Mouse (Mus musculus) layer of hippocampus, adult 11-12 months (tissue): ENCODE data around the gene Mei4.

Experiments
- DNase-seq: peaks from one replicate; pipeline ENCODE4 v3.0.0; 2022; ENCODE audit warnings: low spot score

Gene Mei4

DNA sequence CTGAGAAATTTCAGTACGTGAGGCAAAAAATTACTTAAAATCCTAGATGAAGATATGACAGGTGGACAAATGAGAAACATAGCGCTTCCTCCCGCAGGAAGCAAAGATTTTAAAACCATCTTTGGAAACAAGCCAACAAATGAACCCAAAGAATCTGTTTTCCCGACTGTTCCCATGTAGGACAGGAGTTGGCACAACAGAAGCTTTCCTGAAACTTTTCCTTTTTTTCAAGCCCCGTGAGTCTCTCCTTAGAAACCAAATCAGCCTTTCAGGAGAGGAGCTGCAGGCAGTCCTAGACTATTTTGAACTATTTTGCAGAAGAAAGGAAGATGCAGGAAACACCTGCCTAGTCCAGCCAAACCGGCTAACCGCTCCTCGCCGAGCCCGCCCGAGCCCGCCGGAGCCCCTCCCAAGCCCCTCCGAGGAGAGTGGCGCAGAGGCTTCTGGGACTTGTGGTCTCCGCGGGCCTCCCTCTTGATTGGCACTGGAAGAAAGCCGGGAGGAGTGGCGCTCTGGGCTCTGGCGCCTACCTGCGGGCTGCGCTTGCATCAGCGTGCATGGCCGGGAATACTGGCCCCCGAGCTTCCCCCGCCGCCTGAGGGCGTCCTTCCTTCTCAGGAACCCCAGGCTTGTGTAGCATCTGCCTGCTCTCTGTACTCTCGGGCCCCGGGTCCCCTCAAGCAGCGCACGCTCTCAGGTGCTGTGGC, at the start of gene Mei4:
Mei4 (plus strand) TSS at position 490 of the 707 bp plus-strand sequence.
- DNase-seq: peak; percentile 76

DNA sequence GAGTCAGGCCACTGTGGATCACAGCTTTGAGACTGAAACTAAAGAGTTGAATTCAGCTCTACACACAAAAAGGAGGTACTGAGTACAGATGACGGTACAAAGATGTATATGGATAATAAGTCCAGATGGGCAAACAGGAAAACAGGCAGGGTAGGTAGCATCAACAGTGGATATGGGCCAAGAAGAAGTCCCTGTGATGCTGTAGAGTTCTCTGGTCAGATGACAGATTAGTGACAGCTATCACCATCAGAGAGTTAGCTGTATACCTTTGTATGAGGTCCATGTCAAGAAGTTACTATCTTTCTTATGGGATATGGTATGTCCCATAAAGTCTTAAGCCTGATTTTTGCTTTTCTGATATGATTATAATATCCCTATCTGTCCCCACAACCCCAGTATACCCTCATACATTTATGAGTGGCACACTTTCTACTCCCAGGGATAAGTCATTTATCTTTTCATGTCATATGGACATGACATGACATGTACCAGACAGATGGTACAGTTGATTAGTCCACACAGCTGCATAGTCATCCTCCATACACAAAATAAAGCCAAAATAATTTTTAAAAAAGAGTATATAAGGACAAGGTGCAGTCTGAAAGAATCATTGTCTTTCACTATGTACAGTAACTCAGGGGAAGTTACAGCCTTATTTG, 43.6 kb upstream of the Mei4 start:
- DNase-seq: no peak

DNA sequence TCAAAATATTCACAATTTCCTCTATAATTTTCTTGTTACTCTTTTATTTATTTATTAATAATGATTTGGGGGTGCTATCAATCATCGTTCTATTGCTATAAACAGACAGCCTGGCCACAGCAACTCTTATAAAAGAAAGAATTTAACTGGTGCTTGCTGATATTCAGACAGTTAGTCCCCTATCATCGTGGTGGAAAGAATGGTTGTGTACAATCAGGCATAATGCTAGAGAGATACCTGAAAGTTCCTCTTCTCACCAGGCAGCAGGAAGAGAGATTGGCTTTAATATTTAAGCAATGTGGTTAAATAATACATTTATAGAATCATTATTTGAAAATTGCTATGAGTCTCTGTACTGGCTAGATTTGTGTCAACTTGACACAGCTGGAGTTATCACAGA, 35.9 kb upstream of the Mei4 start:
- DNase-seq: no peak

DNA sequence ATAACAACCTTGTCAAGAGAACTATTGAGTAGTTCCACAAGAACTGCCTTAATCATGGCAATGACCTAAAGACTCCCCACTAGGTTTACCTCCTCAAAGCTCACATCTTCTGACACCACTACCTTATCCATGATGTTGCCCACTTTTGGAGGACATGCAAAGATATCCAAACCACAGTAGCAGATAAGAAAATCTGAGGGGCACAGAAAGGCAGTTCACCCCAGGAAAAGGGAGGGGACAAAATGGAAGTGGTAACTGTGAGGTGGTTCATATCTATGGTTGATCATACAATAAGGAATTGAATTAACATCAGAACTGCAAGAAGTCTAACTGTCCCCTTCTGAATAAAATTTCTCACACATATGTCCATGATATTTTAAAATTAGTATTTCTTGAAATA, 29.4 kb upstream of the Mei4 start:
- no peak for DNase-seq

DNA sequence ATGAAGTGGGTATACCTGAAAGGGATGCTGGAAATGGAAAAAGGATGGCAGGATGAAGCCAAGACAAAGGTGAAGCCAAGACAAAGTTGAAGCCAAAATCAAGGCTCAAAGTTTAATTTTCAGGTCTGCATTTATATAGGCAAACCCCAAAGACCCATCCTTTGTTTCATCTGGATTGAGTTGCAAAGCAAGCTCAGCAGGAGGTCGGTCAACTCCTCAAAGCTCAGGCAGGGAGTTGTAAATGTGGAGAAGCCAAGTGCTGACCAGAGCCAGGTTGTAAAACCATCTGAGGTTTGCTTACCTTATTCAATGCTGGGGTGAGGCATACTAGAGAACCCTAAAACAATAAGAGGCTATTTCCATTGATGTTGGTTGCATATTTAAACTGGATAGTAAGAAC, 4.6 kb upstream of the Mei4 start:
- DNase-seq: no peak

DNA sequence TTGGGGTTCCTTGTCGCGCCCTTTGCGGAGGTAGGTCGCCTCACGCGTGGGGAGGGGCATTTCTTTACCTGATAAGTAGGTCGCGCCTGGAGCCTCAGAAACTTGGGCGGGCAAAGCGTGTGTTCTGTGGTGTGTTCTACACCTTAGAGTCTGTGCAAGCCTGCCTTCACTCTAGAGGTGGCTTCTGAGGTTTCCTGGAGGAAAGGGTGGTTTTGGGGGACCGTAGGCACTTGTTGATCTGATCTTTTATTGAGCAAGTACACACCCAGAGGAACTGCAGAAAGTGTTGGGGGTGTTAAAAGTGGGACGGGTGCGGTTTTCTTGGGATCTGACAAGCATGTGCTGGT, 391 bp downstream of the Mei4 start:
- no peak for DNase-seq

DNA sequence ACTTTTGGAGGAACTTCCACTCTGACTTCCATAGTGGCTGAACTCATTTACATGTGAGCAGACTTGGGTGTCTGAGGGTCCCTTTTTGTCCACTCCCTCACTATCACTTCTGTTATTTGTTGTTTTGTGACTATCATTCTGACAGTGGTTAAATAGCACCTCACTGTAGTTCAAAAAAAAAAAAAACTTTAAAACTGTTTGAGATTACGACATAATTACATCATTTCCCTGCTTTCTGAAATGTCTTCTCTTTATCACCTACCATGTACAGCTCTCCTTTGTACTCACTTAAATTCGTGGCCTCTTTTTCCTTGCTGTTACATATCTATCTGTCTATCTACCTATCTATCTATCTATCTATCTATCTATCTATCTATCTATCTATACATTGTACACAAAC, 2.6 kb downstream of the Mei4 start:
- no peak for DNase-seq

DNA sequence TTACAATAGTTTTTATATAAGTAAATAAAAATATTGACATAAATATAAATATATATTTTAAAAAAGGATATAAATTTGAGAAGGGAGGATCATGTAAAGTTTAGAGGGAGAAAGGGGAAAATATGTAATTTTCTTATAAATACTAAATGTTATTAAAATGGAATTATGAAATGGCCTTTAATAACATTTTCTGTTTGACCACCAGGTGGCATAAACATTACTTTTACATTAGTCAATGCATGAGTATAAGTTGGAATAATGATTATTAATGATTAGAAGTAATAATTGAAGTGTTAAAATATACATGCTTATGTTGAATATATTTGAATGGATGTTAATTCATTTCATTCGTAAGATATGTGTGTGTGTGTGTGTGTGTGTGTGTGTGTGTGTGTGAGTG, 58.0 kb downstream of the Mei4 start:
- no peak for DNase-seq

DNA sequence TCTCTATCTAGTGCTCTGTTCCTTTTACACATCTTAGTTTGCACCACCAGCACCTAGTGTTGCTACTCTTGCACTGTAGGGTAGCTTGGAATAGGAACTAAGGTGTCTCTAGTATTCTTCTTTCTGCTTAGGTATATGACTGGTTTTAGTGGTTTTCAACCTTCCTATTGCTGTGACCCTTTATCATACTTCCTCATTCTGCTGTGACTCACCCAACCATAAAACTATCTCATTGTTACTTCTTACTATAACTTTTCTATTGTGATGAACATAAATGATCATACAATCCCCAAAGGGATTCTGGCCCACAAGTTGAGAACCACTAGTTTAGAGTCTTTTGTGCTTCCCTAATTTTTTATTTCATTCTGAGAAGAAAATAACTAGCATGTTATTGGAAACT, 61.3 kb downstream of the Mei4 start:
- DNase-seq: no peak

DNA sequence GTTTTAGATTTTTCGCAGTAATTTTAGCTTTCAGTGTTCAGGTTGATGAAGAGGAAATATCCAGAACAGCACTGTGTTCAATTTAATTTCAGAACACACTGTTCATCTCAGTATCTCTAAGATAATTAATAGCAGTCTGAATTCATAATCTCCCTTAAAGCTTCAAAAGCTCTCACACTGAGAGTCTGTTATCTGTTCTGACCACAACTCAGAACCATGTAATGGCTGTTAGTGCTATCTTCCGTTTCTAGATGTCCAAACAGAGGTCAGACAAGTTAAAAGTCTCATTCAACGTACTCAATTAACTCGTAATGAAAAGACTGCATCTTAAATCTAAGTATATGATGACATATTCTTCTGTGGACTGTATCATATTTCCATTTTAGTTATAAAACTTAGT, 77.1 kb downstream of the Mei4 start:
- DNase-seq: no peak

DNA sequence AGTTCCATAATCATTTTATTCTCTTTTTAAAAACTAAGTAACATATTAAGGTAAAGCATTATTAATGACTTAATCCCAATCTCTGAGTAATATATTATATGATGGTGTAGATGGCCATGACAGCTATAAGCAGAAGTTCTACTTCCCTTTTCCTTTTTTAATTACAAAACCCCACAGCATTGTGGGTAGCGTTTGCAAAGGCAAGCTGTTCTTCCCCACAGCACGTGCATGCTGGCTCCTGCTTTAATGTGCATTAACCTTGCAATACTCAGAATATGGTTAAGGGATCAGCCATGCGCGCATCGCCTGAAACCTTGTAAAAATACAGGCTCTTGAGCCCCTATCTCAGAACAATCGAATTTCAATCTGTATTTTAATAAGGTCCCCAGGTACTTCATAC, 82.2 kb downstream of the Mei4 start:
- DNase-seq: no peak

DNA sequence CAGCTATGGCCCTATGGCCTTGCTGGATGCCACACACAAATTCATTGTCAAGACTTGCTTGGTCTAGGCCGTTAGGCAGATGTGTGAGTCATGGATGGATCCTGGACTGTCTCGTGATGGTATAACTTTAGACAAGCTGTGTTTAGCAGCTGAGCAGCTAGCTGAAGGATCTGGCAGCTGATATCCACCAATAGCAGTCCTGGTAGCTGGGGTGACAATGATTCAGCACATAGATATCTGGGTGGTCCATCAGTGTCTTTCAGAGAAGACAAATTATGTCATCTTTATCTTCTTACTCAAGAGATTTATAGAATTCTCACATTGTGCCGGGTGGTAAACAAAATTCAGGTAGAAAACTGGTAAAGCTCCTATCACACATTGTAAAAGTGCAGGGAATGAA, 93.4 kb downstream of the Mei4 start:
- no peak for DNase-seq

DNA sequence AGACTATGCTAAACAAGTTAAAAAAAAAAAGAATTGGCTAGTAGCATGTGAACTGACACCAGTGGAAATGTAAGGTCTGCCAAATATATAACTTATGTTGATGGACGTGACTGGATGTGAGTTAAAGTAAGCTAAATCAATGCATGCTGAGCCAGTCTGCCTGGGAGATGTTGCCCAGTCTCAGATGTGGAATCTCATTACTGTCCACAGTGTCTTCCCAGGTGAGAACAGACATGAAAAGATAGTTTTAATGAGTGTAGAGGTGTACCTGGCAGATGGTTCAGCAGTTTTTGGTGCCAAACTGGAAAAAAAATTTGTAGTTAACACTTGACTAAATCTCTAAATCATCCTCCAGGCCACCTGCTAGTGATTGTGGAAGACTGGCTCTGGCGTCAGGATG, 94.4 kb downstream of the Mei4 start:
- DNase-seq: peak; percentile 21

DNA sequence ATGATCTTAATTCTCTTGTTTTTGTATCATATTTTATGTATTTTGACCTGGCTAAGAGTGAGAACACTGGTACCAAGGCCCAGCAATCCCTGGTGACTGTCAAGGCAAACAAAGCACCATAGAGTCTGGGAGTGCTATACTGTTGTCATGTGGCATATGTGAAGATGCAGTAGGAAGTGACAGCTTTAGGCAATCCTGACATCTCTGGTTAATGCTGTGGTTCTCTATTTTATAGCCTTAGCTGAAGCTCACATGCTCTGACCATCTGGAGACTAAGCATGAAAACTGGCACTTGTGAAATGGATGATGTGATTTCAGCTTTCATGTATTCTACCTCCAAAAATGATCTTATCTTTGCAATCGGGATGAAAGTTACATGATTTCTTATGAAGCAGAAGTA, 103.3 kb downstream of the Mei4 start:
- no peak for DNase-seq

DNA sequence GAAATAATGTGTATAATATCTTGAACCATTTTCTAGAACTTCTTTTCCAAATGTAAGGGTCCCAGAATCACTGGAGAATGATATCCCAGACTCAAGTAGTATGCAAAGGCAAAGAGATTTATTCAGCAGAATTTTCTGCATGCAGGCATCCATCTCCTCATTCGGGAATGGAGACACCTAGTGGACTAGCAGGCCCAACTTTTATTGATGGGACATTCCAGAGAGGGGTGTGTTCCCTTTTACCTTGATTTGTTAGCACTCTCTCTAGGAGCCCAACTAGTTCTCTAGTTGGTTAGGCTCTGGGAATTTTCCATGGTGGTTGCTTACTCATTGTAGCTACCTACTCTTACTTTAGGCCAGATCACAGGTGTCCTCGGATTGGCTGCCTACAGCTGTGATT, 105.5 kb downstream of the Mei4 start:
- no peak for DNase-seq

DNA sequence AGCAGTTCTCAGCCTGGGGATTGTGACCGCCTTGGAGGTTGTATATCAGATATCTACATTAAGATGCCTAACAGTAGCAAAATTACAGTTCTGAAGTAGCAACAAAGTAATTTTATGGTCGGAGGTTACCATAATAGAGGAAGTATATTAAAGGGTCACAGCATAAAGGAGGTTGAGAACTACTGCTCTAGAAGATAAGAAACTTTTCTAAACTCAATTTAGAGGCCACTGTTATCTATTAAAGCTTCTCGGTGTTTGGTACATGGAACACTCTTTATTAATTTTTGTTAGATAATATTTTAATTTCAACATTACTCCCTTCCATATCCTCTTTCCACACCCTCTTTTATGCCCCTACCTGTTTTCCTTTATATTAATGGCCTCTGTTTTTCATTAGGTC, 119.0 kb downstream of the Mei4 start:
- DNase-seq: no peak

DNA sequence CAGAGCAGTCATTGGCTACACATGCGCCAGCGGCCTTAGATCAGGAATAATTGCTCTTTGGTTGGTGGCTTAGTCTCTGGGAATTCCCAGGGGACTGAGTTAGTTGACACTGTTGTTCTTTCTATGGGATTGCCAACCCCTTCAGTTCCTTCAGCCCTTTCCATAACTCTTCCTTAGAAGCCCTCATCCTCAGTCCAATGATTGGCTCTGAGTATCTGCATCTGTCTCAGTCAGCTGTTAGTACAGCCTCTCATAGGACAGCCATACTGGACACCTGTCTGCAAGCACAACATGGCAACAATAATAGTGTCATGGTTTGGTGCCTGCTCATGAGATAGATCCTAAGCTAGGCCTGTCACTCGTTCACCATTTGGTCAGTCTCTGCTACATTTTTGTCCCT, 149.5 kb downstream of the Mei4 start:
- no peak for DNase-seq

DNA sequence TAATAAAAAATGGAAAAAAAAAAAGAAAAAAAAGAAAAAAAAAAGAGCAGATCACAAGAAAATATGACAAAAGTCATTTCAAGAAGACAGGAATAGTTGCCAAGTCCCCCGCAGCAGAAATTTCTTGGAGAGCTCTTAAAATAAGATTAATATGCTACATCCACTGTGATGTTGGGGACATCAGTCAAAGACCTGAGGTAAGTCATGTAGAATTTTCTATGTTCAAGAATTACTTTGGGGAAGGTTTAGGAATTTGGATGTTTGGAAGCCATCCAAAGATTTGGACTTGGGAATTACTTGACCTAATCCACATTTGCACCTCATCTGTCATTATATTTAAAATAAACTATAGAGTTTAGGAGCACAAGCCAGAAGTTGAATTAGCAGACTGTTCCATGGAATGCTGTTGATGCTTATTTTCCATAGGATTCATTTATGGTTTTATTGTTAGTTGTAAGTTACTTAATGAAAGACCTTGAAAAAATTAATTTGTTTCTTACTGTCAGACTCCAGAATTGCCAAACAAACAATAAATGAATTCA, 179.1 kb downstream of the Mei4 start:
- DNase-seq: no peak

DNA sequence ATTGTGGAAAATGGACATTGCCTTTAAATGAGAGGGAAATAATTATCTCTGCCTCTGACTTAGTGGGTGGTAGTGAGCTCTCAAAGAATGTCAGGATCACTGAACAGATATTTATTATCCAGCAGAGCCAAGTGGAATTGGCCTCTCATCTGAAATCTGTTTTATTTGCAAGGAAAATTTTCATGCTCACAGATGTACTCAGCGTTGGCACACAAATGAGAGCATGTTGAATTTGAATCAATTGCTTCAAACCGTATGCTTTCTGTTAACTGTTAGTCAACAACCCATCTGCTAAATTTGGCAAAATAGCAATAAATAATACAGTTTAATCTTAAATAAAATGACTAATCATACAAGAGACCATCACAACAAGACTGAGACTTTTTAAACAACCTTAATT, 181.0 kb downstream of the Mei4 start:
- DNase-seq: peak; percentile 11

DNA sequence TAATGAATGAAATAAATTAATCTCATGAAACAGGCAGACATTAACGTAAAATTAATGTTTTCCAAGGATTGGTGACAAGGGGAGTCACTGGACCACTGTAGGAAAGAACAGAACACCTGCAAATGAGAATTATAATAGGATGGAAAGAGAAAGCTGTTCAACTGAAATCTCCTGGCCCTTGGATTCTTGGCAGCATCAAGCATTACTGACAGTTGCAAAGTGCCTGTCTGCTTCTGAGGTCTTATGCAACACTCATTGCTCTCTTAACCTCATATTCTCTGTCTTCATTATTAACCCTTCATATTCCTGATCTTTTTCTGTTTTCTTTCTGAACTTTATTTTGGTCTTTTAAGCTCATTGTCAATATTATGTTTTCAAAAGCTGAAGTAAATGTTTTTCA, 210.4 kb downstream of the Mei4 start:
- no peak for DNase-seq

DNA sequence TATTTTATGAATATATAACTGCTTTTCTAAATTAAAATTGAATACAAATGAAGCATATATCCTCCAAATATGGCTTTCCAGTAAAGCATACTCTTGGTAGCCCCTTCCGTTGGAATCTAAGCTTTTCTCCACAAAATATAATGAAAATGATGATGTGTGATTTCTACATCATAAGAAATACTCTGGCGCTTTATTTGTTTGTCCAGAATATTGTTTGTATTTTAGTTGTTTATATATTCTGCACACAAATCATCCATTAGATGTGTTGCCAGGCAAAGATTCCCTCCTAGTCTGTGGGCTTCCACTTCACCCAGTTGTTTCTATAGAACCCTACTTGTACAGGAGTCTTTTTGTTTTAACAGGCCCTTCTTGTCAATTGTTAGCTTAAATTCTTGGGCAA, 211.8 kb downstream of the Mei4 start:
- DNase-seq: no peak

DNA sequence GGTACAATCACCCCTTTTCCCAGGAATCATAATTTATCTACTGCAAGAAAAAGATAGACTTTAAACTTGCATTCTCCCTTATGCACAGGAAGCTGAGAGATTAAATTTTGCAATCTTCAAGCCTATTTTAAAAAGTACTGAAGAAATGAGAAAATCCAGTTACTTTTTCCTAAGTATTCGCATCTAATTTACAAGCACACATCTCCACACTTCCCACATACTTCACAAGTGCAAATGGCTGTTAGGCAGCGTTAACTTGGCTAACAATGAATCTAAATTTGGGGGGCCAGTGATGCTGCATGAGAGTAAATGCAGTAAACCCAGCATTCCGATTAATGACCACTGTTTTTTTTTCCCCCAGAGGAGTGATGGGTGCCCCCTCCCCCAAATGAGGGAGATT, 232.9 kb downstream of the Mei4 start:
- no peak for DNase-seq

DNA sequence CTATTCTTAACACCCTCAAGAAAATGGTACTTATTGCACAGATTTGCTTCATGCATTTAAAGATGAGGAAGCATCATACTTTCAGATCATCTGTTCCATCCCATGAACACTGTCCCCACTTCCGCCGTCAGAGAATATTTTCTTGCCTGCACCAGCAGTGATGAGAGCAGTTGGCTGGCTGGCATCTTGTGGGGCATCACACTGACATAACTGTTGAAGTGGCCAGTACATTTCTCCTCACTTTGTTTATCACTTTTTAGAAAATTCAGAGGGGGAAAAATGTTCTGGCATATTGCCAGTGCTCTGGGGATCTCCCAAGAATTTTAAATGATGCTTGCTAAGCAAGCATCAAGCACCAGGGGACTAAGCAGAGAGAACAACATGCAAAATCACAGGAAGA, 251.4 kb downstream of the Mei4 start:
- no peak for DNase-seq

DNA sequence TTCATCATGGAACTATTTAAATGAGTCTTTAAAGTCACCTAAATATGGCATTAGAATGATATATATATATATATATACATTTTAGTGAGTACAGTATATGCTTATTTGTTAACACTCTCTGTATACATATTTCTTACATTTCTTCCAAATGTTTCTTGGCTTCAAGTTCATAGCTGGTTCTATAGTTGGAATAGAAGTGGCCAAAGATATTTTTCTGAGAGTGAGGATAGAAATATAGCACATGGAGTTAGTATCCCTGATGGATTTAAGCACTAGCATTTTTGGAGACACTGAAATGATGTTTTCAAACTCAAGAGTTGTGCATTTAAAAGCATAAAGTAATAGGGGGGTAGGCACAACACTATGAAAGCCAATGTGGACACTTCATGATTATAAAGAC, 272.6 kb downstream of the Mei4 start:
- DNase-seq: no peak
